Mouse (Mus musculus) left cerebral cortex, postnatal 14 days (tissue): Measurements from ENCODE around the gene Gorasp2. TPM values are rescaled to one million over a fixed set of nuclear protein-coding genes. Genes with fewer than 3 reads are reported as not detected.

ENCODE experiments used
- DNase-seq, 2 experiments: peaks; one replicate each; pipeline ENCODE4 v3.0.0; 2021 to 2022; ENCODE audit warnings: low spot score in 2 of 2, mixed read lengths in 1 of 2
- intact Hi-C: fragments of 180-260 bp; cut with DNase I; formaldehyde crosslinking; loops from one replicate; pipeline ENCODE4 v1.15.1; 2025
- total RNA-seq, 2 experiments: library from RNA; stranded (reverse); gene quantifications; 2 replicates each; pipeline ENCODE4 v1.2.3; 2021

The Gorasp2 gene
- total RNA-seq, 2 experiments from 2014 or later = 93.7 to 102 TPM

GRCm38 (mm10) chr2:70649471-70649870, 11.9 kb upstream of the Gorasp2 start:
- intact Hi-C loops = no loop called here
- DNase-seq = no peak

GRCm38 (mm10) chr2:70651820-70652219, 9.6 kb upstream of the Gorasp2 start:
- intact Hi-C loops = no loop called here
- no peak for DNase-seq

GRCm38 (mm10) chr2:70657083-70657482, 4.3 kb upstream of the Gorasp2 start:
- DNase-seq = no peak
- intact Hi-C loops = no loop called here

- no peak for DNase-seq
Observed at GRCm38 (mm10) chr2:70661715-70662495, 529 bp downstream of the Gorasp2 start, which contains the start of gene Gm26558. Gene Gm26558, minus strand, starts transcription at chr2:70662108.

GRCm38 (mm10) chr2:70663764-70664163, 2.4 kb downstream of the Gorasp2 start:
- DNase-seq = peak in 1 of 2 experiments; percentile 36
- intact Hi-C loops = no loop called here

More at GRCm38 (mm10) chr2:70661715-70662495, 529 bp downstream of the Gorasp2 start, which contains the start of gene Gm26558:
- intact Hi-C loops = loop anchor here (2.0 kb wide), 1 partner anchor 93 kb away; no protein-coding TSS in a partner anchor

- DNase-seq = no peak
- intact Hi-C loops = no loop called here
Observed at GRCm38 (mm10) chr2:70667016-70667415, 5.6 kb downstream of the Gorasp2 start.

- no peak for DNase-seq
- intact Hi-C loops = no loop called here
Observed at GRCm38 (mm10) chr2:70669241-70669640, 7.9 kb downstream of the Gorasp2 start.

- DNase-seq = no peak
- intact Hi-C loops = no loop called here
Observed at GRCm38 (mm10) chr2:70669896-70670295, 8.5 kb downstream of the Gorasp2 start.

GRCm38 (mm10) chr2:70672476-70672875, 11.1 kb downstream of the Gorasp2 start:
- DNase-seq = no peak
- intact Hi-C loops = no loop called here

- peak in 1 of 2 experiments; percentile 36 for DNase-seq
- intact Hi-C loops = no loop called here
Observed at GRCm38 (mm10) chr2:70673445-70674126, 12.2 kb downstream of the Gorasp2 start.

- intact Hi-C loops = no loop called here
- DNase-seq = no peak
Observed at GRCm38 (mm10) chr2:70682324-70682723, 20.9 kb downstream of the Gorasp2 start.

GRCm38 (mm10) chr2:70688454-70689078, 27.2 kb downstream of the Gorasp2 start:
- intact Hi-C loops = no loop called here
- DNase-seq = no peak

GRCm38 (mm10) chr2:70690195-70690594, 28.8 kb downstream of the Gorasp2 start:
- no peak for DNase-seq
- intact Hi-C loops = no loop called here

- no peak for DNase-seq
- intact Hi-C loops = no loop called here
Observed at GRCm38 (mm10) chr2:70695712-70696111, 34.3 kb downstream of the Gorasp2 start.

- intact Hi-C loops = no loop called here
- DNase-seq = no peak
Observed at GRCm38 (mm10) chr2:70700851-70701250, 39.5 kb downstream of the Gorasp2 start.

GRCm38 (mm10) chr2:70701571-70701970, 40.2 kb downstream of the Gorasp2 start:
- intact Hi-C loops = no loop called here
- DNase-seq = no peak

GRCm38 (mm10) chr2:70702403-70702802, 41.0 kb downstream of the Gorasp2 start:
- intact Hi-C loops = no loop called here
- no peak for DNase-seq

GRCm38 (mm10) chr2:70708986-70709730, 47.8 kb downstream of the Gorasp2 start:
- no peak for DNase-seq
- intact Hi-C loops = no loop called here

- intact Hi-C loops = no loop called here
- no peak for DNase-seq
Observed at GRCm38 (mm10) chr2:70710236-70710635, 48.9 kb downstream of the Gorasp2 start.

- intact Hi-C loops = no loop called here
- DNase-seq = no peak
Observed at GRCm38 (mm10) chr2:70710878-70711277, 49.5 kb downstream of the Gorasp2 start.
